Mouse (Mus musculus) 416B (cell line): ENCODE data around the gene Tsks.

Source experiments
- DNase-seq: peaks from one replicate; pipeline ENCODE4 v3.0.0; 2011; ENCODE audit warnings: low read depth

Gene Tsks

DNA sequence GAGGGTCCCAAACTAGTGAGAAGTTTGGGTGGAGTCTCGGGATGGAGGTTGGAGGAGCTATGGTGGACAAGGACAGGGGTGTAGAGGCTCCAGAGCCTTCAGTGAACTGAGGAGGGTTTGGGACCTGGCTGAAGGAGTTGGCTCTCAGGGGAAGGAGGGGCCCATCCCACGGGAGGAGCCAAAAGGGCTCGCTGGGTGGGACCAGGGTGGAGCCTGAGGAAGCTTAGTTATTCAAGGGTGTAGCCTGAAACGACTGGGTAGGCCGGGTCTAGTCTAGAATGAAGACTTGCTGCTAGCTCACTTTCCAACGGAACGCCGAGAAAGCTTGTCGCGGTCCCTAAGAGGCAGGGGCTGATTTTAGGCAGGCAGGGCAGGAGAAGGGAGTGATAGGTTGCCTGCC, 9.0 kb downstream of the Tsks start:
- peak; percentile 82 for DNase-seq

DNA sequence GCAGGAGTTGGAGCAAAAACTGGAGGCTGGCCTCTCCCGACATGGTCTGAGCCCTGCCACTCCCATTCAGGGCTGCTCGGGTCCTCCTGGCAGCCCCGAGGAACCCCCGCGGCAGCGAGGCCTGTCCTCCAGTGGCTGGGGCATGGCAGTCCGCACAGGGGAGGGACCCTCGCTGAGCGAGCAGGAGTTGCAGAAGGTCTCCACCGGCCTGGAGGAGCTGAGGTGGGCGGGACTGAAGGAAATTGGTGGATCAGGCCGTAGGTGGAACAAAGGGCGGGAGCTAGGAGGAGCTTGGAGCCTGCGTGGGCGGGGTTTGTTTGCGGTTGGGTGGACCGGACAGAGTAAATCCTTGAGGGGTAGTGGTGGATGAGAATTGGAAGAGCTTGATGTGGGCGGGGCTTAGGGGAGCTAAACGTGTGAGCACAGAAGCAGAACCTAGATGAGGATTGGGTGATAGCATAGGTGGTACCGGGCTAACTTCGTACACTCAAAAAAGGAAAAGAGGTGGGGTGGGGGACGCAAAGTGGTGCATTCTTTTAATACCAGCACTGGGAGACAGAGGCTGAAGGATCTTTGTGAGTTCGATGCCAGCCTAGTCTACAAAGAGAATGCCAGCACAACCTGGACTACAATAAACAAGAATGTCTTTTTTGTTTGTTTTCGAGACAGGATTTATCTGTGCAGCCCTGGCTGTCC, 9.8 kb downstream of the Tsks start:
- DNase-seq, result peak; percentile 98

- no peak for DNase-seq
Observed at GRCm38 (mm10) chr7:44953561-44953960, 10.6 kb downstream of the Tsks start.

DNA sequence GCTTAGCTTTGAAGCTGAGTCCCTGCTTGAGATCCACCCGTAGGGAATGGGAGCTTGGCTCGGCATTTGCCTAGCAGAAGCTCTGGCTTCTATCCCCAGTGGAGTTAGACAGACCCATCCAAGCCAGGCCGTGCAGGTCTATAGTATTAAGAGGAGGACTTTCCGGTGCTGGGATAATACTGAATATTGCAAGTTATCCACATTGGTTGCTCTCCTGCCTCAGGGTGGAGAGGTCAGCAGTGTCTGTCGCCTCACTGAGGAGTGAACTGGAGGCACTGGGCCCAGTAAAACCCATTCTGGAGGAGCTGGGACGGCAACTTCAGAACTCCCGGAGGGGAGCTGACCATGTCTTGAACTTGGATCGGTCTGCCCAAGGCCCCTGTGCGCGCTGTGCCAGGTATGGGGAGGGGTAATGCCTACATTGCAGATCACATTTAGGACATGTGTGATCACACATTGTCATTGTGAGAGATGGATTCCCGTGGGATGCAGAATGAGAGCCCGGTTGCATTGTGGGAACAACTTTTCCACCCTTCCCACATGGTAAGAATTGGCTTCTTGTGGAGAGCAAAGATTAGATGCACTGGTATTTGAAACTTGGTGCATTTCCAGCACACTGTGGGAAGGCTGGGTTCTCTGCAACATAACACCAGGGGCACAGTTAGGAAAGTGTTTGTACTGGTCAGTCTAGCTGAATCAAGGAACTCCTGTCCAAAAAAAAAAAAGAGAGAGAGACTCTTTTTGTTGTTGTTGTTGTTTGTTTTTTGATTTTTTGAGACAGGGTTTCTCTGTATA, 11.3 kb downstream of the Tsks start:
- no peak for DNase-seq

DNA sequence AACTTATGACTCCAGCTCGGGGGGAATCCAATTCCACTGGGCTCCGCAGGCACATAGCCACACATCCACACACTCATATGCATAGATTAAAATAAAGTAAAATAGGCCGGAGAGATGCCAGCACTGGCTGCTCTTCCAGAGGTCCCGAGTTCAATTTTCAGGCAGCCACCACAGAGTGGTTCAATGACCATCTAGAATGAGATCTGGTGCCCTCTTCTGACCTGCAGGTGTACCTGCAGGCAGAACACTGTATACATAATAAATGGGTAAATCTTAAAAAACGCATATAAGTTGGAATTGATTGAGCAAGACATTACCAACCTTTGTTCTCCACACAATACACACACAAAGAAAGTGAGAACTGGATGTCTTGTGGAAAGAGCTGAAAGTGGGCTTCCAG, 12.6 kb downstream of the Tsks start:
- DNase-seq, result peak; percentile 75

DNA sequence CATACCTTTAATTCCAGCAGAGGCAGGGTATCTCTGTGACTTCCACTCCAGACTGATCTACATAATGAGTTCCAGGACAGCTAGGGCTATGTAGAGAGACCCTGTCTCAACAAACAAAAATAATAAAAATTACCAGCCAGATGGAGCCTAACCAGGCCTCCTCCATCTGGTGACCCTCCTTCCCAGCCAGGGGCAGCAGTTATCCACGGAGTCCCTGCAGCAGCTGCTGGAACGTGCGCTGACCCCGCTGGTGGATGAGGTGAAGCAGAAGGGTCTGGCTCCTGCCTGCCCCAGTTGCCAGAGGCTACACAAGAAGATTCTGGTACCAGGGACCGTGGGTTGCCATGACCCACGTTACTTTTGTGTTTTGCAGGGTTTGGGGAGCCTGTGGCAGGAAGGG, 13.3 kb downstream of the Tsks start:
- DNase-seq, result no peak

DNA sequence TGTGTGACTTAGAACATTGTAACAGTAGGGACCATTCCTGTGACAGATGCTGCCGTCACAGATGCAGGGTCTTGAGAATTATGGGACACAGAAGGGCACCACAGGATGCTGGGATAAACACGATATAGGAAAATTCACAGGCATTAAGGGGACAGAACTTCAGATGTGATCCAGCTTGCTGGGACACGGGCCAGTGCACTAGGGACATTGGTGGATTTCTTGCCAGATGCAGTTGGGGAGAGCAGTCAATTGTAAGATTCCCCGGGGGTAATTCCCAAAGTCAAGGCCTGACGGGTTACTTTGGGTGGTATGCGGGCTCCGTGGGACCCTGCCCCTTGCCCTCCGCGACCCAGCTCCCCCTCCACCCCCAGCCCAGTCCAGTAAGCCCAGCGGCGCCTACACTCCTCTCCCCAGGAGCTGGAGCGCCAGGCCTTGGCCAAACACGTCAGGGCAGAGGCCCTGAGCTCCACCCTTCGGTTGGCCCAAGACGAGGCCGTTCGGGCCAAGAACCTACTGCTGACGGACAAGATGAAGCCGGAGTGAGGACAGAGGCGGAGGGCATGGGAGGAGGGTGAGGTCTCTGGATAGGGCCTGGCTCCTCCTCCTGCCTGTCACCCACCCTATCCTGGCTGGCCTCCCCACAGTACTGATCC, 14.3 kb downstream of the Tsks start:
- no peak for DNase-seq

GRCm38 (mm10) chr7:44958208-44958607, 15.2 kb downstream of the Tsks start:
- DNase-seq, result peak; percentile 75

- DNase-seq, result no peak
Observed at GRCm38 (mm10) chr7:44959281-44959680, 16.3 kb downstream of the Tsks start.

DNA sequence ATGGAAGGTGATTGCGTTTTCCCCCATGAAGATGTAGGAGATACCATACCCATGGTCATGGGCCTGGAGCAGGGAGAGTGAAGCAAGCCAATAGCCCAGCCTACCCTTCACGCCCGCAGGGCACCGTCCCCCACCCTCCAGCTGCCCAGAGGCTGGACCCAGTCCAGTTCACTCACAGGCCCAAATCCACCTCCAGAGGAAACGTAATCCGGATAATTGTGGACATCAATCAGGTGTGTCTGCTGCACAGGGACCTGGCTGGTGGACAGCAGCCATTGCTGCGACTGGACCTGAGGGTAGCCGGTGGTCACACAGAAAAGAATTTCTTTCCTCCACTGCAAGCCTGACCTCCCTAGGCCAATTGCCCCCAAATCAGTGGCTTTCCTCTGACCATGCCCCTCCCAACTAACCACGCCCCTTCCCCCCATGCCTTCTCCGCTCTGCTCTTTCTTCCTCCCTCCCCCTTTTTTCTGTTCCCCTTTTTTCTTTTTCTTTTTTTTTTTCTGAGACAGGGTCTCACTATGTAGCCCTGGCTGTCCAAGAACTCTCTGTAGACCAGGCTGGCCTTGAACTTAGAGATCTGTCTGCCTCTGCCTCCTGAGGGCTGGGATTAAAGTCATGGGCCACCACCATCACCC, 17.0 kb downstream of the Tsks start:
- DNase-seq, result no peak

DNA sequence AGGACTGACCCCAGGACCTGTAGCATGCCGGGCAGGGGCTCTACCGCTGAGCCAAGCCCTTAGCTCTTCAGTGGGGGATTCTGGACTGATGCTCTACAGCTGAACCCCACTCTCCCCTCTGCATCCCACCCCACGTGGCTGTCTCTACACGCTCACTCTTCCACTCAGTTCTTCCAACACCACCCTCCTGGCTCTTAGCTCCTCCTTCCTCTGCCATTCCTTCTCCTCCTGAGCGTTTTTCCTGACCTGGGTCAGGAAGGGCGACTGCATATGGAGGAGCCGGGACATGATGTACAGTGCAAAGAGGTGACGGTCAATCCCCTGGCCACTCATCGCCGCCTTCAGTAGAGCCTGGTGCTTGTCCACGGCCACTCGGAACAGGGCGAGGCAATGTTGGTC, 17.5 kb downstream of the Tsks start:
- DNase-seq, result no peak

GRCm38 (mm10) chr7:44962337-44962736, 19.3 kb downstream of the Tsks start:
- DNase-seq, result no peak

- no peak for DNase-seq
Observed at GRCm38 (mm10) chr7:44962831-44963230, 19.8 kb downstream of the Tsks start.

- DNase-seq, result no peak
Observed at GRCm38 (mm10) chr7:44964990-44965389, 22.0 kb downstream of the Tsks start.

DNA sequence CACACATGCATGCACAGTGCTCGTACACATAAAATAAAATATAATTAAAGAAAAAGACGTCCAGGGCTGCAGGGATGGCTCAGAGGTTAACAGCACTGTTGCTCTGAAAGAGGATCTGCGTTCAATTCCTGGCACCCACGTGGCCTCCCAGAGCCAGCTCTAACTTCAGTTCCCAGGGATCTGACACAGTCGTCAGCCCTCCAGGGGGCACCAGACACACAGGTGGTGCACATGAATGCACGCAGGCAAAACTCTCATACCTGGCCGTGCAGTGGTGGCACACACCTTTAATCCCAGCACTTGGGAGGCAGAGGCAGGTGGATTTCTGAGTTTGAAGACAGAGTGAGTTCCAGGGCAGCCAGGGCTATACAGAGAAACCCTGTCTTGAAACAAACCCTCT, 23.0 kb downstream of the Tsks start:
- DNase-seq, result no peak

GRCm38 (mm10) chr7:44966638-44967037, 23.6 kb downstream of the Tsks start:
- DNase-seq, result no peak

DNA sequence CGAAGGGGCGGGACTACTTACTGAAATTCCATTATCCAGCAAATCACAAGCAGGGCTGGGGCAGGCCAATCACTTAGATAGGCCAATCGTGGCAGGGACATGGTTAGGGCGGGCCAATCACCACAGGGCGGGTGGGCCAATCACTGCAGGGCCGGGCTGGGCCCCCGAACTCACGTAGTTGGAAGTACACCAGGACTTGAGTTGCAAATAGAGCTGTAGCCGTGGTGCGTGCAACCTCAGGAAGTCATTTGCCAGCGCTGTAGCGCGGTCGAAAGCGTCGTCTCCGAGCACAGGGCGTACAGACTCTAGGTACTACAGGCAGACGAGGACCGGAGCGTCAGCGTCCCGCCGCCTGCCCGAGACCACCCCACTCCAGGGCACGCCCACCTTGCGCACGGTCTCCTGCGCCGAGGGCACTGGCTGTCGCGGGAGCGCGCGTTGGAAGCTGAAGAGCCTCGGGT, 27.3 kb downstream of the Tsks start:
- peak; percentile 89 for DNase-seq

- no peak for DNase-seq
Observed at GRCm38 (mm10) chr7:44971142-44971541, 28.1 kb downstream of the Tsks start.

DNA sequence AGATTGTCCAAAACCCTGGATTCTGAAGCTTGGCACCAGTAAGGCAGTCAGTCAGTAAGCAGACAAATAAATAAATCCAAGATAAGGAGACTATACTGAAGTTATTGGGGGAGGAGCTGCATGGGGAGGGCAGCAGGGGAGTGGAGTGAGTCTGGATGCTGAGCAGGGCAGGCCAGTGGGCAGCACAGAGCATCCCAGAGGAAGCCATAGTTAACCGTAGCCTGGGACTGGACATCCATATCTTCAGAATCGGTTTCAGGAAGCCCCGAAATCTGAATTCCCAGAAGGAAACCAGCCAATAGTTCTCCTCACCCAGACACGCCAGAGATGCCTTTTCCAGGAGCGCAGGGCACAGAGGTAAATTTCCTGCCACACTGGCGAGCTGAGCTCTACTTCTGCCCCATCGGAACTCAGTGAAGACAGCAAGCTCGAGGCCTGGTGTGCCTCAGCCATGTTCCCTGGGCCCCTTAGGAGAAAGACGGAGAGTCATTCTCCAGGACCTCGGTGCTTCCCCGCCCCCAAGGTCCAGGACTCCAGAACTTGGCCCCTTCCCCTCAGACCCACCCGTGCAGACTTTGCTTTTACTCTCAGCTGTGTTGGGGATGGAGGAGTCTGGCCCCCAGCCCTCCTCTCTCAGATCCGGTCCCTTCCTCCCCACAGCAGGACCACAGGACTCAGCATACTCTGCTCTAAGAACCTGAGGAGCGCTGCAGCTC, 30.6 kb downstream of the Tsks start:
- DNase-seq, result no peak

DNA sequence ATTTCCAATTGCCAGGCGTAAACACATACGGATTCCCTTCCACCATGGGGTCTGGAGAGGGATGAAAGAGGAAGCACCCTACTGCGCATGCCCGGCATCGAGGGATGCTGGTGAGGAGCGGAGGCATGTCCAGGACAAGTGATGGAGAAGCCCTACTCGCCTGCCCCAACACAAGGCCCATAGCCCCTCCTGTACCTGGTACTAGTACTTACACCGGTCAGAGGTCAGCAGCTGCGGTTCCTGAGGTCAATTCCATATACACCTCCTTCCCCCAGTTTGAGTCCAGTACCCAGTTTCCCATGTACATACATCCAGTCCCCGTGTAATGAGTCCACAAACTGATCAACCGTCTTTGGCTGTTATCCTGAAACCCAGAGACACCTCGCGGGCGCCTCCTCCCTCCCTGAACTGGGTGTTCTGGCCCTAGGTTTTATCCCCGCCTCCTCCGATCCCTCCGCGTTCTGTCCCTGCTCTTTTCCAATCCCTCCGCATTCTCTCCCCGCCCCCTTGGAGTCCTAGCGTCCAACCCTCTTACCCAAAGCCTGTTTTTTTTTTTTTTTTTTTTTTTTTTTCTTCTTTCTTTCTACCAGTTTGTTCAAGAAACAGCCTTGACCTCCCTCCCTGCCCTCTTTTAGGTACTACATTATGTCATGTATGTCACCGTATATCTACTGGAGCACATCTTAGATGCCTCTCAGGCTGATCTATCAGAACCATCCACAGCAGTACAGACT, 31.5 kb downstream of the Tsks start, which contains the start of gene Cpt1c:
Gene Cpt1c (minus strand): TSS at position 469 of the 734 bp plus-strand sequence.
- DNase-seq, result no peak

- DNase-seq, result no peak
Observed at GRCm38 (mm10) chr7:44975117-44975419, 32.1 kb downstream of the Tsks start.
